Mouse (Mus musculus) C2C12 (cell line): ENCODE measurements around the gene Rgs6. TPM values are rescaled to one million over a fixed set of nuclear protein-coding genes. Genes with fewer than 3 reads are reported as not detected.

ENCODE experiments used
- H3K27me3 ChIP-seq: one replicate; pipeline ENCODE4 v1.6.1; 2011; ENCODE audit not compliant: control insufficient read depth, insufficient read depth, insufficient read length
- H3K36me3 ChIP-seq: one replicate; pipeline ENCODE4 v1.6.1; 2011; ENCODE audit not compliant: control insufficient read depth, insufficient read depth
- H3K4me3 ChIP-seq: one replicate; pipeline ENCODE4 v1.5.1; 2011; ENCODE audit warnings: mild to moderate bottlenecking, control low read depth; ENCODE audit not compliant: poor library complexity, insufficient read depth, severe bottlenecking
- H3K79me2 ChIP-seq: one replicate; pipeline ENCODE4 v1.6.1; 2011; ENCODE audit not compliant: control insufficient read depth, insufficient read depth
- H3K79me3 ChIP-seq: one replicate; pipeline ENCODE4 v1.6.1; 2011; ENCODE audit warnings: low read depth, control low read depth
- H3ac ChIP-seq: one replicate; pipeline ENCODE3; 2011; ENCODE audit warnings: low read depth; ENCODE audit not compliant: control insufficient read depth, insufficient read length
- CEBPB ChIP-seq: IDR thresholded peaks from one replicate; pipeline ENCODE4 v1.6.1; 2011; ENCODE audit warnings: low read depth, mild to moderate bottlenecking, control low read depth, moderate library complexity
- CTCF ChIP-seq: IDR thresholded peaks from one replicate; pipeline ENCODE4 v1.5.1; 2011; ENCODE audit not compliant: control insufficient read depth, insufficient read depth, insufficient read length
- FOSL1 ChIP-seq: IDR thresholded peaks from one replicate; pipeline ENCODE4 v1.8.0; 2011; ENCODE audit warnings: mild to moderate bottlenecking, low read length; ENCODE audit not compliant: poor library complexity, insufficient read depth, severe bottlenecking
- MAX ChIP-seq: IDR thresholded peaks from one replicate; pipeline ENCODE4 v1.6.1; 2011; ENCODE audit warnings: mild to moderate bottlenecking, control low read depth
- MYOD1 ChIP-seq: IDR thresholded peaks from one replicate; pipeline ENCODE4 v1.6.1; 2011; ENCODE audit warnings: low read depth; ENCODE audit not compliant: control insufficient read depth, insufficient read length
- MYOG ChIP-seq: IDR thresholded peaks from one replicate; pipeline ENCODE4 v1.6.1; 2011; ENCODE audit not compliant: control insufficient read depth, insufficient read length; ENCODE audit errors: extremely low read depth
- USF1 ChIP-seq: IDR thresholded peaks from one replicate; pipeline ENCODE4 v1.6.1; 2011; ENCODE audit warnings: low read depth, mild to moderate bottlenecking, control low read depth, moderate library complexity
- polyA plus RNA-seq: library from polyadenylated mRNA; unstranded; fragments of >200 nt; fragmentation: generic; extraction: Trizol; gene quantifications from one replicate; pipeline ENCODE4 v1.2.1, GENCODE M21; 2012; ENCODE audit warnings: missing spikeins

Rgs6 gene
- polyA plus RNA-seq, 1 experiment, result not detected

DNA sequence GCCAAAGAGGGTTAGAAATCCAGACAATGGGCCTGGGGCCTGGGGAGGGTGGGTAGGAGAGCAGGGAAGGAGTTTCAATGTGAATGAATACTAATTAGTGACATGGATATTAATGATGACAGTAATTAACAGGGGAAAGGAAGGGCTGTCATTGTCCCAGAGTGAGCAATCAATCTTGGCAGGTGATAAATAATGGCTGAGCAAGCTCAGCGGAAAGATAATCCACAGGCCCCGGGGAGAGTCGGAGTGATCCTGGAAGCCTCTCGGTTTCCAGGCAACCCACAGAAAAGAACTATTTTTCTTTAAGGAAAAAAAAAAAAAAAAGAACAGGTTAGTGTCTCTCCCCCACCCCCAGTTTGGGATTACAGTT is 456.5 kb downstream of the Rgs6 start:
- TF ChIP-seq MAX, result no peak
- TF ChIP-seq CEBPB, result no peak
- TF ChIP-seq CTCF, result no peak
- no peak for TF ChIP-seq USF1
- no peak for TF ChIP-seq MYOD1
- no peak for TF ChIP-seq MYOG
- no peak for TF ChIP-seq FOSL1
- Histone ChIP-seq H3K27me3 (no peaks in the 10 kb centered on the region), H3K79me2 (no peaks in the 10 kb centered on the region), H3K4me3 (no peak overlapping the region), H3ac (no peak overlapping the region), H3K79me3 (no peaks in the 10 kb centered on the region), H3K36me3 (no peaks in the 10 kb centered on the region)

DNA sequence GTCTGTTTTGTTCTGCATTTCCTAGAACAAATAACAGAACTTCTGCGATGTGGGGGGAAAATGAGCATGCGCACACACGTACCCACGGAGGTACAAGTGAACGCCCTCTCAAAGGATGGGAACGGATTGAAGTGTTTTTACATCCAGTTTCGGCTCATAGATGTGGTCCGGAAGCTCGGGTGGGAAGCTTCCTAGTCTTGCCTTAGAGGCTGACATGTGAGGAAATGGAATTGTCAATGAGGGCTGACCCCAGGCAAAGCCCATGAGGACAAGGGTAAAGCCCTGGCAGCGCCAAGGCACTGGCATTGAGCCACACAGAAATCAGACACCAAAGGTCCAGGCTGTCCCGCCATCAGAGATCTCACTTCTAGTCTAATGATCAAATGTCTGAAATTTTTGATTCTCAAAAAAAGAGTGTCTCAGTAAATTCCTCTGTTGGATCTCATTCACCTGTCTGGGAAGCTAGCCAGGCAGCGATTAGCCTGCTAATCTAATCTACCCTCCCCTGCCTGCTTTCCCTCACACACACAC is 457.0 kb downstream of the Rgs6 start:
- Histone ChIP-seq H3K79me2 (no peaks in the 10 kb centered on the region), H3ac (no peak overlapping the region), H3K36me3 (no peaks in the 10 kb centered on the region), H3K27me3 (no peaks in the 10 kb centered on the region), H3K79me3 (no peaks in the 10 kb centered on the region), H3K4me3 (no peak overlapping the region)
- TF ChIP-seq USF1 (no peak), MYOD1 (no peak), MAX (no peak), FOSL1 (no peak), MYOG (no peak), CEBPB (no peak), CTCF (no peak)

DNA sequence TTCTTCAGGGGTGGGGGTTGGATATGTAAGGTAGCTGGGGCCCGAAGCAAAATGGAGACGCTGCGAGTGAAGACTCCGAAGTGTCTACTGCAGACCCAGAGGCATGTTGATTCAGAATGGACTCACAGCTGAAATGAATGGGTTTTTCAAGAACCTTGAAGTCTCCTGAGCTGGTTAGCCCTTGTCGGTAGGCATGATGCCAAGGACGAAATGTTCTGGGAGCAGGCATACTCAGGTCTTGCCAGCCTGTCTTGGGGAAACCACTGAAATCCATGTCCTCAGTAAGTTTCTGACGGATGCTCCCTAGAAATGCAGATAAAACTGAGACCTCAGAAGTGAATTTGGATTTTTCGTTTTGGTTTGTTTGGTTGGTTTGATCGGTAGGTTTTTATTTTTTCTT is 458.6 kb downstream of the Rgs6 start:
- no peaks in the 10 kb centered on the region for H3K36me3 ChIP-seq
- TF ChIP-seq FOSL1 (no peak), CEBPB (no peak), MYOD1 (no peak), MAX (no peak), USF1 (no peak), MYOG (no peak), CTCF (no peak)
- H3K4me3 ChIP-seq, result no peak overlapping the region
- H3ac ChIP-seq, result no peak overlapping the region
- no peaks in the 10 kb centered on the region for H3K79me3 ChIP-seq
- no peaks in the 10 kb centered on the region for H3K79me2 ChIP-seq
- no peaks in the 10 kb centered on the region for H3K27me3 ChIP-seq

DNA sequence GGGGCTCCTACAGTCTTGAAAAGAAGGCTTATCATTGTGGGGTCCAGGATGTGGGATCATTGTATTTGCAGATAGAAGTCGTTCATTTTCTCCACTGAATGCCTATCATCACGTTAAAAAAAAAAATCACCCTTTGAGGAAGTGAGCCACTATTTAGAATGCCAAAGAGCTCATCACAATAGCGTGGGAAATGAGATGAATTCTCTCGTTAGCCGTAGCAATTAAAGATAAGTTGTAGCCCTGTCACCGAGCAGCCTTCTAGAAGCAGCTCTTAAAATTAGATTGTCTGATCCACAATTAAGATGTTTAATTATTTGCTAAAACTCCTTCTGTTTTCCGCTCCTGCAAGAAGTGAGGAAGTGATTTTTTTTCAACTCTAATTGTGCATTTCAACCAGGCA is 459.6 kb downstream of the Rgs6 start:
- H3K27me3 ChIP-seq, result no peaks in the 10 kb centered on the region
- no peaks in the 10 kb centered on the region for H3K79me2 ChIP-seq
- no peaks in the 10 kb centered on the region for H3K36me3 ChIP-seq
- no peak overlapping the region for H3K4me3 ChIP-seq
- H3ac ChIP-seq, result no peak overlapping the region
- TF ChIP-seq MYOD1 (no peak), CTCF (no peak), MAX (no peak), CEBPB (no peak), FOSL1 (no peak), MYOG (no peak), USF1 (no peak)
- no peaks in the 10 kb centered on the region for H3K79me3 ChIP-seq

DNA sequence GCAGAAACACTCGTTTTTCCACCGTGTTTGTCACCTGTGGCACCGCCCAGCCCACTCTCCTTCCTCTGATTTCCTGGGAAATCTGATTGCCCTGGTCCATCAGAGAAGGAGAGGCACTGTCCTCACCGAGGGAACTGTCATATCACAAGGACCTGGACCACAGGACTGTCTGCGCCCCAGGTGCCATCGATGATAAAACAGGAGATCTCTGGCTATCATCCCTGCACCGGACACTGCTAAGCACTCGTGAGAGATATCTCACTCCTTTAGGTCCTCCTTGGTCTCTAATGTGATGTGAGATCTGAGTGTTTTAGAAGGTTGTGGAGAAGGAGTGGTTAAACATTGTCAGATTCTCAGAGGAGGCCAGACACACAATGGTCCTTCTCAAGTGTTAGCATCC is 462.4 kb downstream of the Rgs6 start:
- H3K79me3 ChIP-seq, result no peaks in the 10 kb centered on the region
- H3K27me3 ChIP-seq, result no peaks in the 10 kb centered on the region
- H3K79me2 ChIP-seq, result no peaks in the 10 kb centered on the region
- H3K4me3 ChIP-seq, result no peak overlapping the region
- H3K36me3 ChIP-seq, result no peaks in the 10 kb centered on the region
- no peak overlapping the region for H3ac ChIP-seq
- TF ChIP-seq MAX (no peak), MYOD1 (no peak), CTCF (no peak), CEBPB (no peak), FOSL1 (no peak), MYOG (no peak), USF1 (no peak)

DNA sequence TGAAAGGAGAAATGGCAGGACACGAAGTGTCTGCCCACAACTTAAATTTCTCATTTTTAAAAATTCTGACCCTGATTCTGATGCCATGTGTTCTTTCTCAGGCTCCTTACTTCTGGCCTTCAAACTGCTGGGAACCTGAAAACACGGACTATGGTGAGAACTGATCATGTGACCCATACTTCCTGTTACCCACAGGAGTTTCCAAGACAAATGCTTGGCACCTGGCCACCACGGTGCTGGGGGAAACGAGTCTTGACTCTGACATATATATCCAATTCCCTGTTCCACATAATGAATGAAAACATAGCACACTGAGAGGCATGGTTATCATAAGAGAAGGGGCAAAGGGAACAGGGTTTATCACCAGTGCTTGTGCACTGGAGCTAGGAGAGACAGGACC is 464.3 kb downstream of the Rgs6 start:
- Histone ChIP-seq H3K27me3 (no peaks in the 10 kb centered on the region), H3ac (no peak overlapping the region), H3K79me2 (no peaks in the 10 kb centered on the region), H3K4me3 (no peak overlapping the region), H3K79me3 (no peaks in the 10 kb centered on the region), H3K36me3 (no peaks in the 10 kb centered on the region)
- TF ChIP-seq CEBPB, result no peak
- no peak for TF ChIP-seq MYOD1
- no peak for TF ChIP-seq USF1
- TF ChIP-seq CTCF, result no peak
- no peak for TF ChIP-seq MAX
- TF ChIP-seq FOSL1, result no peak
- TF ChIP-seq MYOG, result no peak
